Mouse (Mus musculus) neural tube, embryonic 12.5 days (tissue): ENCODE data around the gene Stx4a. TPM values are rescaled to one million over a fixed set of nuclear protein-coding genes. Genes with fewer than 3 reads are reported as not detected.

Source experiments
- ATAC-seq: fragments of 200-750 bp; cut with Nextera tagmentation; 2 replicates; pipeline ENCODE4 v1.8.0; 2017; ENCODE audit warnings: low read depth, mild to moderate bottlenecking, moderate TSS enrichment, moderate library complexity; ENCODE audit not compliant: low FRiP score
- H3K27ac ChIP-seq: fragments of 300-500 bp; sonication (generic); 2 replicates; pipeline ENCODE4 v1.5.1; 2016
- H3K27me3 ChIP-seq: fragments of 300-500 bp; sonication (generic); replicated peaks from 2 replicates; pipeline ENCODE4 v1.6.1; 2016; ENCODE audit warnings: mild to moderate bottlenecking
- H3K36me3 ChIP-seq: fragments of 300-500 bp; sonication (generic); 2 replicates; pipeline ENCODE4 v1.6.1; 2016; ENCODE audit warnings: mild to moderate bottlenecking
- H3K4me1 ChIP-seq: fragments of 300-500 bp; sonication (generic); 2 replicates; pipeline ENCODE4 v1.6.1; 2016
- H3K4me2 ChIP-seq: fragments of 300-500 bp; sonication (generic); replicated peaks from 2 replicates; pipeline ENCODE4 v1.6.1; 2016; ENCODE audit warnings: mild to moderate bottlenecking
- H3K4me3 ChIP-seq: fragments of 300-500 bp; sonication (generic); 2 replicates; pipeline ENCODE4 v1.5.1; 2016
- H3K9ac ChIP-seq: fragments of 300-500 bp; sonication (generic); 2 replicates; pipeline ENCODE4 v1.6.1; 2016; ENCODE audit warnings: mild to moderate bottlenecking
- H3K9me3 ChIP-seq: fragments of 300-500 bp; sonication (generic); 2 replicates; pipeline ENCODE4 v1.6.1; 2016; ENCODE audit warnings: mild to moderate bottlenecking
- WGBS: fragments of 180-500 bp; shearing (Covaris S2); methylation state at CpG from one replicate; pipeline ENCODE4 v1.1.7; 2016; 5-methylcytosine and 5-hydroxymethylcytosine counted together
- polyA plus RNA-seq: library from polyadenylated mRNA; unstranded; fragments of >200 nt; fragmentation: Nextera tagmentation; extraction: Ambion mirVana; gene quantifications from 2 replicates; pipeline ENCODE4 v1.2.1, GENCODE M21; 2016

The Stx4a gene
- polyA plus RNA-seq, 1 experiment from 2014 or later, result 19.2 TPM

- Histone ChIP-seq H3K36me3 (no peaks in the 10 kb centered on the region; the same call in 1 of the 2 replicates), H3K4me1 (peaks cover 7% of the 10 kb centered on the region; the same call in 1 of the 2 replicates), H3K27me3 (no peaks in the 10 kb centered on the region), H3K4me3 (peak overlapping the region; percentile 55), H3K9me3 (no peaks in the 10 kb centered on the region), H3K9ac (peak overlapping the region; percentile 58), H3K4me2 (peak overlapping the region; percentile 79), H3K27ac (peak overlapping the region; percentile 55)
- under 1% methylated on average over 46 of the region's 46 CpGs for WGBS
- peak; percentile 90 for ATAC-seq
Measured at GRCm38 (mm10) chr7:127841340-127842000, 17.4 kb downstream of the Stx4a start.

- Histone ChIP-seq H3K4me1 (peaks cover 7% of the 10 kb centered on the region; the same call in 1 of the 2 replicates), H3K27ac (0 out of 2 replicates have a peak overlapping the region, but pooled peaks have one; percentile 55), H3K27me3 (no peaks in the 10 kb centered on the region), H3K4me2 (peak overlapping the region; percentile 79), H3K9me3 (no peaks in the 10 kb centered on the region), H3K9ac (peak overlapping the region; percentile 58), H3K4me3 (peak overlapping the region; percentile 55), H3K36me3 (no peaks in the 10 kb centered on the region; the same call in 1 of the 2 replicates)
- under 1% methylated on average over 40 of the region's 40 CpGs for WGBS
- ATAC-seq, result peak; percentile 61
Measured at GRCm38 (mm10) chr7:127842001-127842718, 18.1 kb downstream of the Stx4a start.

- no peak overlapping the region for H3K4me3 ChIP-seq
- H3K4me1 ChIP-seq, result no peaks in the 10 kb centered on the region
- no peak for ATAC-seq
- WGBS, result 76% methylated on average over 6 of the region's 6 CpGs
- H3K9ac ChIP-seq, result no peak overlapping the region
- H3K9me3 ChIP-seq, result no peaks in the 10 kb centered on the region
- H3K4me2 ChIP-seq, result no peak overlapping the region
- no peak overlapping the region for H3K27ac ChIP-seq
- H3K27me3 ChIP-seq, result no peaks in the 10 kb centered on the region
- H3K36me3 ChIP-seq, result peaks cover 3% of the 10 kb centered on the region; the same call in 1 of the 2 replicates
Measured at GRCm38 (mm10) chr7:127849973-127850875, 26.1 kb downstream of the Stx4a start.

GRCm38 (mm10) chr7:127850906-127851305, 26.8 kb downstream of the Stx4a start:
- 70% methylated on average over 5 of the region's 5 CpGs for WGBS
- Histone ChIP-seq H3K4me2 (no peak overlapping the region), H3K27me3 (no peaks in the 10 kb centered on the region), H3K27ac (no peak overlapping the region), H3K4me1 (no peaks in the 10 kb centered on the region), H3K36me3 (peaks cover 3% of the 10 kb centered on the region; the same call in 1 of the 2 replicates), H3K9ac (no peak overlapping the region), H3K4me3 (no peak overlapping the region), H3K9me3 (no peaks in the 10 kb centered on the region)
- no peak for ATAC-seq

- peaks cover 3% of the 10 kb centered on the region; the same call in 1 of the 2 replicates for H3K36me3 ChIP-seq
- no peak overlapping the region for H3K4me2 ChIP-seq
- no peak overlapping the region for H3K4me3 ChIP-seq
- no peaks in the 10 kb centered on the region for H3K9me3 ChIP-seq
- ATAC-seq, result no peak
- H3K27ac ChIP-seq, result no peak overlapping the region
- WGBS, result 97% methylated on average over 6 of the region's 6 CpGs
- no peaks in the 10 kb centered on the region for H3K27me3 ChIP-seq
- no peaks in the 10 kb centered on the region for H3K4me1 ChIP-seq
- H3K9ac ChIP-seq, result no peak overlapping the region
Measured at GRCm38 (mm10) chr7:127858258-127858657, 34.2 kb downstream of the Stx4a start.

GRCm38 (mm10) chr7:127866434-127866833, 42.3 kb downstream of the Stx4a start:
- ATAC-seq, result no peak
- H3K27ac ChIP-seq, result no peak overlapping the region
- peak overlapping the region; percentile 4; the same call in 1 of the 2 replicates for H3K4me3 ChIP-seq
- 0 out of 2 replicates have a peak, but pooled peaks cover 4% of the 10 kb centered on the region for H3K4me1 ChIP-seq
- no peaks in the 10 kb centered on the region for H3K9me3 ChIP-seq
- H3K4me2 ChIP-seq, result no peak overlapping the region
- 94% methylated on average over 12 of the region's 12 CpGs for WGBS
- H3K9ac ChIP-seq, result no peak overlapping the region
- no peaks in the 10 kb centered on the region for H3K27me3 ChIP-seq
- H3K36me3 ChIP-seq, result peaks cover 54% of the 10 kb centered on the region

- Histone ChIP-seq H3K4me2 (no peak overlapping the region), H3K9ac (no peak overlapping the region), H3K27me3 (no peaks in the 10 kb centered on the region), H3K4me1 (0 out of 2 replicates have a peak, but pooled peaks cover 4% of the 10 kb centered on the region), H3K4me3 (no peak overlapping the region), H3K27ac (no peak overlapping the region), H3K9me3 (no peaks in the 10 kb centered on the region), H3K36me3 (peaks cover 55% of the 10 kb centered on the region)
- WGBS, result 98% methylated on average over 18 of the region's 18 CpGs
- no peak for ATAC-seq
Measured at GRCm38 (mm10) chr7:127867641-127868040, 43.5 kb downstream of the Stx4a start.

GRCm38 (mm10) chr7:127869149-127869810, 45.2 kb downstream of the Stx4a start:
- 92% methylated on average over 3 of the region's 3 CpGs for WGBS
- Histone ChIP-seq H3K4me1 (peaks cover 16% of the 10 kb centered on the region), H3K27me3 (no peaks in the 10 kb centered on the region), H3K36me3 (peaks cover 55% of the 10 kb centered on the region), H3K9ac (no peak overlapping the region), H3K4me3 (no peak overlapping the region), H3K9me3 (no peaks in the 10 kb centered on the region), H3K4me2 (no peak overlapping the region), H3K27ac (no peak overlapping the region)
- no peak for ATAC-seq

- no peak overlapping the region for H3K4me2 ChIP-seq
- 85% methylated on average over 5 of the region's 5 CpGs for WGBS
- peaks cover 46% of the 10 kb centered on the region for H3K36me3 ChIP-seq
- H3K9me3 ChIP-seq, result no peaks in the 10 kb centered on the region
- no peak overlapping the region for H3K27ac ChIP-seq
- no peak overlapping the region for H3K4me3 ChIP-seq
- no peak overlapping the region for H3K9ac ChIP-seq
- no peak for ATAC-seq
- H3K27me3 ChIP-seq, result no peaks in the 10 kb centered on the region
- peaks cover 20% of the 10 kb centered on the region for H3K4me1 ChIP-seq
Measured at GRCm38 (mm10) chr7:127870136-127870821, 46.2 kb downstream of the Stx4a start.

GRCm38 (mm10) chr7:127874812-127875626, 50.9 kb downstream of the Stx4a start:
- Histone ChIP-seq H3K27ac (peak overlapping the region; percentile 94), H3K4me2 (peak overlapping the region; percentile 87), H3K4me1 (peaks cover 25% of the 10 kb centered on the region), H3K9ac (peak overlapping the region; percentile 97), H3K4me3 (peak overlapping the region; percentile 94), H3K9me3 (no peaks in the 10 kb centered on the region), H3K27me3 (no peaks in the 10 kb centered on the region), H3K36me3 (peaks cover 30% of the 10 kb centered on the region)
- ATAC-seq, result no peak
- WGBS, result 5% methylated on average over 20 of the region's 20 CpGs
